8 mouse cellular contexts compared by ENCODE assay signal in the genomic region with DNA sequence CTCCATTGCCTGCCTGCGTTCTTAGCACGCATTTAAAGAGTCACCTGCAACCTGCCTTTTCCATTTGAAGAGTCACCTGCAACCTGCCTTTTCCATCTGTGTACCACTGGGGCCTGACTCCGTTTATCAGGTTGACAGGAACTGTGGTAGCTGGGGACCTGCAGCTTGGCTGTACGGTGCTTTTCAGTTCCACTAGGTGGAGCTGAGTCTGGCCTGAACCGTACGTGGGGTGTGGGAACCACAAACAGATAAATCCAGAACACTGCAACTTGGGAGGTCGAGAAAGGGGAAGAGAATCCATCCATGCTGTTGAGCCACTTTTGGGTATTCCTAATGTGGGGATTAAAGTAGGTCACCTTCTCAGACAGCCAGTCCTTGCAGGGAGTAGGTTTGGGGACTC. TPM values are rescaled to one million over a fixed set of nuclear protein-coding genes. Genes with fewer than 3 reads are reported as not detected.
DNase-seq lines count a peak whose midpoint lies in the region; ATAC-seq and TF ChIP-seq lines count a peak whose summit lies in the region.

No protein-coding gene starts in this region.

- 38% methylated on average over 7 of the region's 7 CpGs for WGBS in kidney, adult 2 months
- 75% methylated on average over 7 of the region's 7 CpGs for WGBS in hindbrain, embryonic 11.5 days

- H3K4me1 ChIP-seq in kidney, adult 2 months (ENCODE audit: control insufficient read depth, insufficient read depth, low read length): peaks cover 17% of the 10 kb centered on the region
- no peaks in the 10 kb centered on the region for H3K4me1 ChIP-seq in hindbrain, embryonic 11.5 days (replicated peaks; ENCODE audit: control insufficient read depth, insufficient read depth, low read length)

- ATAC-seq in hindbrain, embryonic 11.5 days (ENCODE audit: low FRiP score): no peak

- H3K79me2 ChIP-seq in myocyte (ENCODE audit: control insufficient read depth, insufficient read depth): peaks cover 31% of the 10 kb centered on the region

- TF ChIP-seq POLR2A in kidney, adult 2 months (IDR thresholded peaks at IDR 0.05; ENCODE audit: low read depth, low read length): no peak
- no peak for TF ChIP-seq POLR2A in myocyte (IDR thresholded peaks at IDR 0.05; ENCODE audit: insufficient read length, low read depth)

- H3K4me2 ChIP-seq in myocyte (ENCODE audit: low read depth): peak overlapping the region; percentile 27
- H3K4me2 ChIP-seq in hindbrain, embryonic 11.5 days (replicated peaks; ENCODE audit: low read depth, low read length): no peak overlapping the region

- no peaks in the 10 kb centered on the region for H3K27me3 ChIP-seq in kidney, adult 2 months (replicated peaks; ENCODE audit: control insufficient read depth, insufficient read depth, low read length)
- no peaks in the 10 kb centered on the region for H3K27me3 ChIP-seq in myocyte (ENCODE audit: control insufficient read depth, insufficient read depth, insufficient read length)
- H3K27me3 ChIP-seq in hindbrain, embryonic 11.5 days (ENCODE audit: control insufficient read depth, insufficient read depth, low read length): no peaks in the 10 kb centered on the region

- no peak overlapping the region for H3ac ChIP-seq in myocyte (ENCODE audit: control insufficient read depth, insufficient read length)

- DNase-seq in kidney, adult 2 months: peak; percentile 47
- DNase-seq in kidney, adult 8-10 months: no peak
- DNase-seq in ES-CJ7 (ENCODE audit: low read depth, low spot score): peak; percentile 84
- peak; percentile 60 to 64 for DNase-seq in heart, postnatal 10 days
- DNase-seq in cerebellum, adult 11 months: no peak
- DNase-seq in layer of hippocampus, postnatal 36 days: no peak
- no peak for DNase-seq in hindbrain, embryonic 11.5 days (ENCODE audit: low spot score)

- H3K27ac ChIP-seq in kidney, adult 2 months (ENCODE audit: insufficient read depth, low read depth, low read length): peak overlapping the region; percentile 36
- H3K27ac ChIP-seq in hindbrain, embryonic 11.5 days (ENCODE audit: low read depth, low read length): no peak overlapping the region

- no peaks in the 10 kb centered on the region for H3K36me3 ChIP-seq in kidney, adult 2 months (ENCODE audit: control insufficient read depth, insufficient read depth, low read length)
- H3K36me3 ChIP-seq in myocyte (ENCODE audit: control insufficient read depth, insufficient read depth): peaks cover 3% of the 10 kb centered on the region
- H3K36me3 ChIP-seq in hindbrain, embryonic 11.5 days (ENCODE audit: control insufficient read depth, insufficient read depth, low read length): peaks cover 3% of the 10 kb centered on the region; the same call in 1 of the 2 replicates

- H3K4me3 ChIP-seq in kidney, adult 2 months (ENCODE audit: insufficient read depth, low read depth, low read length): no peak overlapping the region
- no peak overlapping the region for H3K4me3 ChIP-seq in myocyte
- H3K4me3 ChIP-seq in hindbrain, embryonic 11.5 days (ENCODE audit: low read depth, low read length): no peak overlapping the region

- no peak overlapping the region for H3K9ac ChIP-seq in hindbrain, embryonic 11.5 days (ENCODE audit: low read depth, low read length)

- TF ChIP-seq CTCF in kidney, adult 2 months (conservative IDR thresholded peaks at IDR 0.05; ENCODE audit: insufficient read depth, insufficient read length, low read depth, low read length): peak; percentile 65

- intact Hi-C loops in heart, postnatal 10 days (cut with DNase I): no loop called here

- H3K9me3 ChIP-seq in hindbrain, embryonic 11.5 days (ENCODE audit: control insufficient read depth, low read length): no peaks in the 10 kb centered on the region

TF ChIP-seq in myocyte, 11 proteins besides CTCF, POLR2A, EP300 and RAD21:
- TF ChIP-seq POLR2AphosphoS2 (IDR thresholded peaks at IDR 0.05; ENCODE audit: insufficient read length, low read depth) (no peak), MYOG (IDR thresholded peaks at IDR 0.05; ENCODE audit: control insufficient read depth in 1 of 3, insufficient read depth in 1 of 3, insufficient read length in 2 of 3, low read depth in 2 of 3) (no peak), REST (IDR thresholded peaks at IDR 0.05; ENCODE audit: insufficient read depth, insufficient read length) (no peak), TCF12 (IDR thresholded peaks at IDR 0.05; ENCODE audit: insufficient read depth, poor library complexity, severe bottlenecking) (no peak), MAX (IDR thresholded peaks at IDR 0.05; ENCODE audit: low read depth) (no peak), CEBPB (IDR thresholded peaks at IDR 0.05; ENCODE audit: insufficient read depth, poor library complexity, severe bottlenecking) (no peak), USF1 (IDR thresholded peaks at IDR 0.05; ENCODE audit: low read depth) (no peak), MYOD1 (IDR thresholded peaks at IDR 0.05; ENCODE audit: control insufficient read depth in 1 of 3, insufficient read length in 2 of 3, low read depth in 2 of 3) (no peak), SRF (IDR thresholded peaks at IDR 0.05; ENCODE audit: control insufficient read depth, insufficient read length, low read depth) (no peak), TCF3 (IDR thresholded peaks at IDR 0.05; ENCODE audit: insufficient read length, low read depth) (no peak), E2F4 (IDR thresholded peaks at IDR 0.05; ENCODE audit: insufficient read depth) (no peak)

RNA-seq across cellular contexts. Expression of a gene that starts 8.5 kb away (rescaled TPM):
- 60.1 and 60.3 TPM in 2 replicates for polyA plus RNA-seq in kidney, adult 2 months (2012; rRNA removed)
- 10 to 100 TPM; 65.0 to 75.0 TPM for total RNA-seq in heart, postnatal 10 days (2021)
- 39.8 TPM for polyA plus RNA-seq in myocyte (2012; fragmentation: generic; extraction: Trizol)
- 10 to 100 TPM; 39.9 to 40.8 TPM for total RNA-seq in layer of hippocampus, postnatal 36 days (2021)
- 31.5 and 33.4 TPM in 2 replicates for polyA plus RNA-seq in hindbrain, embryonic 11.5 days (2014; fragmentation: Nextera tagmentation; extraction: Ambion mirVana)

RNA-seq across cellular contexts. Expression of a gene that starts 34.3 kb away (rescaled TPM):
- polyA plus RNA-seq in kidney, adult 2 months (2012; rRNA removed): 18.9 and 23.0 TPM in 2 replicates
- total RNA-seq in heart, postnatal 10 days (2021): 1 to 10 TPM; 3.0 to 3.8 TPM
- 0.62 TPM for polyA plus RNA-seq in myocyte (2012; fragmentation: generic; extraction: Trizol)
- total RNA-seq in layer of hippocampus, postnatal 36 days (2021): 1 to 10 TPM; 4.9 to 8.5 TPM
- polyA plus RNA-seq in hindbrain, embryonic 11.5 days (2014; fragmentation: Nextera tagmentation; extraction: Ambion mirVana): 9.3 and 11.1 TPM in 2 replicates

RNA-seq across cellular contexts. Expression of a gene that starts 34.4 kb away (rescaled TPM):
- 52.5 and 62.8 TPM in 2 replicates for polyA plus RNA-seq in kidney, adult 2 months (2012; rRNA removed)
- total RNA-seq in heart, postnatal 10 days (2021): 10 to 100 TPM; 32.8 to 33.6 TPM
- 81.9 TPM for polyA plus RNA-seq in myocyte (2012; fragmentation: generic; extraction: Trizol)
- total RNA-seq in layer of hippocampus, postnatal 36 days (2021): 100 to 1,000 TPM; 123 to 126 TPM
- 145 and 160 TPM in 2 replicates for polyA plus RNA-seq in hindbrain, embryonic 11.5 days (2014; fragmentation: Nextera tagmentation; extraction: Ambion mirVana)

Comparison
In these comparisons a context has a peak if more than half of its experiments do, and no peak if none do; other contexts are left out.
1. DNase-seq: peak in kidney, adult 2 months (single experiment), ES-CJ7 (single experiment) and heart, postnatal 10 days (2 of 2); none in kidney, adult 8-10 months (0 of 2), cerebellum, adult 11 months (single experiment), layer of hippocampus, postnatal 36 days (0 of 2) and hindbrain, embryonic 11.5 days (single experiment).